ENCODE assay signal across 8 mouse cellular contexts in the genomic region with DNA sequence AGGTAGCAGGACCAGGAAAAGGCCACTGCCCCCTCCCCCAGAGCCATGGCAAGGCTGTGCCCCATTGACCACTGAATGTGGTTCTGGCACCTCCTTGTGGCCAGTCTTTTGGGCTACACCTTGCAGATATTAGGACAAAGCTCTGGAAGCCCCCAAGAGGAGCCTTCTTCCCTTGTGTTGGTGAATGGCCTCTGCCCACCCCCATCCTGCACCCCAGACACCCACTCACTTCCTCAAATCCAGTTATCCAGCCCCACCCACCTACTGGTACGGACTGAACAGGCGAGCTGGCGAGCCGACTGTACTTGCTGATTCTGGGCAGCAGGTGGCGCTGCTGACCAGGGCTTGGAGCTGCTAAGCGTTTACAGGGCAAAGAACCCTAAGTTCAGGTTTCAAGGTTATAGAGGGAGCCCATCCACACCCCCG. TPM values are rescaled to one million over a fixed set of nuclear protein-coding genes. Genes with fewer than 3 reads are reported as not detected.
DNase-seq lines count a peak whose midpoint lies in the region; ATAC-seq lines count a peak whose summit lies in the region.

No protein-coding gene starts in this region.

- peaks cover 25% of the 10 kb centered on the region for H3K4me1 ChIP-seq in intestine, embryonic 14.5 days (replicated peaks; ENCODE audit: control insufficient read depth, insufficient read depth, low read length)

- H3K4me2 ChIP-seq in intestine, embryonic 14.5 days (ENCODE audit: low read length): peak overlapping the region; percentile 39

- no peak overlapping the region for H3K27ac ChIP-seq in intestine, embryonic 14.5 days (ENCODE audit: low read depth)

- no peaks in the 10 kb centered on the region for H3K9me3 ChIP-seq in intestine, embryonic 14.5 days (ENCODE audit: control insufficient read depth, low read length)

- peak; percentile 61 for ATAC-seq in intestine, embryonic 14.5 days (replicated peaks; ENCODE audit: low FRiP score, low TSS enrichment, low read depth)
- peak; percentile 73 for ATAC-seq in megakaryocyte-erythroid progenitor cell, adult 5-6 weeks (replicated peaks; ENCODE audit: low FRiP score, low TSS enrichment, poor library complexity, severe bottlenecking)

- H3K9ac ChIP-seq in intestine, embryonic 14.5 days (ENCODE audit: low read length): no peak overlapping the region

- no peak overlapping the region for H3K4me3 ChIP-seq in intestine, embryonic 14.5 days (ENCODE audit: low read depth, low read length)

- intact Hi-C loops in left cerebral cortex, postnatal 14 days (cut with DNase I): loop anchor here (1.0 to 10.0 kb wide), 3 partner anchors 38 to 606 kb away; no protein-coding TSS in a partner anchor

- no peaks in the 10 kb centered on the region for H3K36me3 ChIP-seq in intestine, embryonic 14.5 days (ENCODE audit: control insufficient read depth, insufficient read depth, low read length)

- peak; percentile 85 to 89 for DNase-seq in adrenal gland, adult 18-20 months (ENCODE audit: low spot score in 2 of 2)
- peak; percentile 86 for DNase-seq in embryo, embryonic 10.5 days (ENCODE audit: low spot score)
- DNase-seq in gastrocnemius, postnatal 25 days: peak; percentile 70
- peak; percentile 94 for DNase-seq in intestine, embryonic 14.5 days (ENCODE audit: low spot score)
- DNase-seq in left cerebral cortex, postnatal 14 days (ENCODE audit: low spot score in 2 of 2): peak; percentile 80 to 88
- peak; percentile 76 for DNase-seq in right cerebral cortex, postnatal 14 days
- peak; percentile 82 for DNase-seq in urinary bladder, postnatal 25 days (ENCODE audit: low spot score)

- WGBS in intestine, embryonic 14.5 days: under 1% methylated on average over 7 of the region's 7 CpGs

- no peaks in the 10 kb centered on the region for H3K27me3 ChIP-seq in intestine, embryonic 14.5 days (replicated peaks; ENCODE audit: control insufficient read depth, insufficient read depth, low read length)

RNA-seq across cellular contexts. Expression of a gene that starts 1.3 kb away (rescaled TPM):
- total RNA-seq in adrenal gland, adult 18-20 months (2021): under 1 TPM; 0.07 to 0.86 TPM
- under 1 TPM; 0.26 to 0.43 TPM for total RNA-seq in gastrocnemius, postnatal 25 days (2021)
- polyA plus RNA-seq in intestine, embryonic 14.5 days (2014; fragmentation: Nextera tagmentation; extraction: Ambion mirVana): 0.05 and 0.11 TPM in 2 replicates
- under 1 TPM; 0.15 to 0.59 TPM for total RNA-seq in left cerebral cortex, postnatal 14 days (2021)
- not detected in 2 replicates for total RNA-seq in megakaryocyte-erythroid progenitor cell, adult 5-6 weeks (2014; fragmentation: Nextera tagmentation)
- total RNA-seq in megakaryocyte-erythroid progenitor cell, adult 5-6 weeks (2017): 0.30 and 0.33 TPM in 2 replicates

RNA-seq across cellular contexts. Expression of a gene that starts 22.4 kb away (rescaled TPM):
- under 1 TPM in 1 of 2 experiments, not detected in 1; 0.16 TPM for total RNA-seq in adrenal gland, adult 18-20 months (2021)
- total RNA-seq in gastrocnemius, postnatal 25 days (2021): not detected
- not detected in 2 replicates for polyA plus RNA-seq in intestine, embryonic 14.5 days (2014; fragmentation: Nextera tagmentation; extraction: Ambion mirVana)
- not detected for total RNA-seq in left cerebral cortex, postnatal 14 days (2021)
- 3.3 and 5.6 TPM in 2 replicates for total RNA-seq in megakaryocyte-erythroid progenitor cell, adult 5-6 weeks (2014; fragmentation: Nextera tagmentation)
- 5.3 and 7.2 TPM in 2 replicates for total RNA-seq in megakaryocyte-erythroid progenitor cell, adult 5-6 weeks (2017)

RNA-seq across cellular contexts. Expression of a gene that starts 40.6 kb away (rescaled TPM):
- total RNA-seq in adrenal gland, adult 18-20 months (2021): 1 to 10 TPM; 3.0 to 5.1 TPM
- 1 to 10 TPM; 1.8 to 4.4 TPM for total RNA-seq in gastrocnemius, postnatal 25 days (2021)
- polyA plus RNA-seq in intestine, embryonic 14.5 days (2014; fragmentation: Nextera tagmentation; extraction: Ambion mirVana): 1.3 and 2.0 TPM in 2 replicates
- 1 to 10 TPM; 4.3 to 4.9 TPM for total RNA-seq in left cerebral cortex, postnatal 14 days (2021)
- total RNA-seq in megakaryocyte-erythroid progenitor cell, adult 5-6 weeks (2014; fragmentation: Nextera tagmentation): 1.2 TPM in 1 of 2 replicates, not detected in the other
- total RNA-seq in megakaryocyte-erythroid progenitor cell, adult 5-6 weeks (2017): 0.15 TPM in 1 of 2 replicates, not detected in the other
